In genomic region chr9:114842886-114843285, GRCm38 (mm10) we compare ENCODE assay signal across 9 mouse cellular contexts. TPM values are rescaled to one million over a fixed set of nuclear protein-coding genes. Genes with fewer than 3 reads are reported as not detected.
A peak's percentile ranks its signal among the peaks of the same experiment; 100 is the strongest.
DNase-seq lines count a peak whose midpoint lies in the region; ATAC-seq and TF ChIP-seq lines count a peak whose summit lies in the region.
"Had no signal": no experiment of that assay in that cellular context is flagged by ENCODE, and none has a peak within 500 bp of the region (broad histone marks: within the 10 kb centered on the region; RNA-seq: fewer than 3 reads in every experiment).

No protein-coding gene starts in this region.

- no peaks in the 10 kb centered on the region for H3K36me3 ChIP-seq in ES-Bruce4 (ENCODE audit: control insufficient read depth, insufficient read depth, low read length, poor library complexity, severe bottlenecking)
- no peaks in the 10 kb centered on the region for H3K36me3 ChIP-seq in embryonic facial prominence, embryonic 13.5 days
- H3K36me3 ChIP-seq in limb, embryonic 10.5 days = no peaks in the 10 kb centered on the region
- H3K36me3 ChIP-seq in midbrain, embryonic 12.5 days = no peaks in the 10 kb centered on the region

- no peak for TF ChIP-seq CTCF in ES-Bruce4 (IDR thresholded peaks at IDR 0.05; ENCODE audit: low read depth, low read length)

- no peak for ATAC-seq in embryonic facial prominence, embryonic 13.5 days (ENCODE audit: insufficient number of reproducible peaks, insufficient read depth, low FRiP score, low TSS enrichment, low read depth)
- ATAC-seq in midbrain, embryonic 12.5 days (ENCODE audit: low FRiP score, low read depth) = no peak

- no peak for TF ChIP-seq EP300 in ES-Bruce4 (IDR thresholded peaks at IDR 0.05; ENCODE audit: insufficient read depth, low read depth, low read length)

- peak; percentile 35 to 52 for DNase-seq in heart, postnatal 14 days
- peak; percentile 37 for DNase-seq in limb, embryonic 10.5 days (ENCODE audit: low spot score)
- no peak for DNase-seq in cerebellum, postnatal 10 days
- no peak for DNase-seq in left cerebral cortex, postnatal 4 days
- DNase-seq in layer of hippocampus, adult 11-12 months (ENCODE audit: low spot score) = no peak

- no peaks in the 10 kb centered on the region for H3K9me3 ChIP-seq in ES-Bruce4 (replicated peaks; ENCODE audit: control insufficient read depth, insufficient read depth, low read length, poor library complexity, severe bottlenecking)
- no peaks in the 10 kb centered on the region for H3K9me3 ChIP-seq in embryonic facial prominence, embryonic 13.5 days
- H3K9me3 ChIP-seq in limb, embryonic 10.5 days (replicated peaks) = no peaks in the 10 kb centered on the region
- H3K9me3 ChIP-seq in midbrain, embryonic 12.5 days = no peaks in the 10 kb centered on the region

- intact Hi-C loops in heart, postnatal 14 days (cut with DNase I) = loop anchor here (5.0 kb wide), 1 partner anchor 46 kb away; no protein-coding TSS in a partner anchor
- intact Hi-C loops in left cerebral cortex, postnatal 4 days (cut with DNase I) = no loop called here

- no peak overlapping the region for H3K27ac ChIP-seq in ES-Bruce4 (ENCODE audit: insufficient read depth, low read length)
- H3K27ac ChIP-seq in embryonic facial prominence, embryonic 13.5 days = no peak overlapping the region
- H3K27ac ChIP-seq in limb, embryonic 10.5 days = no peak overlapping the region
- no peak overlapping the region for H3K27ac ChIP-seq in midbrain, embryonic 12.5 days (replicated peaks)

- peak overlapping the region; percentile 95 for H3K4me2 ChIP-seq in embryonic facial prominence, embryonic 13.5 days
- H3K4me2 ChIP-seq in midbrain, embryonic 12.5 days (replicated peaks) = peak overlapping the region; percentile 97

- no peaks in the 10 kb centered on the region for H3K4me1 ChIP-seq in ES-Bruce4 (ENCODE audit: control insufficient read depth, insufficient read depth, low read length)
- H3K4me1 ChIP-seq in embryonic facial prominence, embryonic 13.5 days = peaks cover 11% of the 10 kb centered on the region; the same call in 1 of the 2 replicates
- H3K4me1 ChIP-seq in limb, embryonic 10.5 days = peaks cover 24% of the 10 kb centered on the region
- H3K4me1 ChIP-seq in midbrain, embryonic 12.5 days = peaks cover 8% of the 10 kb centered on the region

- 32% methylated on average over 9 of the region's 9 CpGs for WGBS in embryonic facial prominence, embryonic 13.5 days
- 25% methylated on average over 9 of the region's 9 CpGs for WGBS in limb, embryonic 10.5 days
- 27% methylated on average over 9 of the region's 9 CpGs for WGBS in midbrain, embryonic 12.5 days

- H3K27me3 ChIP-seq in ES-Bruce4 (ENCODE audit: control insufficient read depth, insufficient read depth, low read length, poor library complexity, severe bottlenecking) = no peaks in the 10 kb centered on the region
- H3K27me3 ChIP-seq in embryonic facial prominence, embryonic 13.5 days = peaks cover 37% of the 10 kb centered on the region
- H3K27me3 ChIP-seq in limb, embryonic 10.5 days (ENCODE audit: low read depth, poor library complexity, severe bottlenecking) = peaks cover 39% of the 10 kb centered on the region
- H3K27me3 ChIP-seq in midbrain, embryonic 12.5 days = peaks cover 48% of the 10 kb centered on the region
- H3K27me3 ChIP-seq: Patski had no signal

- H3K9ac ChIP-seq in ES-Bruce4 (ENCODE audit: low read depth, poor library complexity, severe bottlenecking) = no peak overlapping the region
- H3K9ac ChIP-seq in embryonic facial prominence, embryonic 13.5 days = no peak overlapping the region
- H3K9ac ChIP-seq in midbrain, embryonic 12.5 days (replicated peaks) = no peak overlapping the region

- H3K4me3 ChIP-seq in ES-Bruce4 (ENCODE audit: low read depth, low read length) = 0 out of 2 replicates have a peak overlapping the region, but pooled peaks have one; percentile 86
- peak overlapping the region; percentile 62 for H3K4me3 ChIP-seq in embryonic facial prominence, embryonic 13.5 days
- H3K4me3 ChIP-seq in limb, embryonic 10.5 days = peak overlapping the region; percentile 64
- peak overlapping the region; percentile 62 for H3K4me3 ChIP-seq in midbrain, embryonic 12.5 days

- TF ChIP-seq POLR2A in ES-Bruce4 (IDR thresholded peaks at IDR 0.05; ENCODE audit: insufficient read depth, low read length) = no peak

RNA-seq across cellular contexts. Expression of gene Cmtm8, which starts 1.1 kb away (rescaled TPM):
- polyA plus RNA-seq in ES-Bruce4 (2011; ENCODE audit: insufficient read depth, insufficient read length, low read depth, missing spikeins) = 7.8 and 8.2 TPM in 2 replicates
- polyA plus RNA-seq in embryonic facial prominence, embryonic 13.5 days (2015; fragmentation: Nextera tagmentation; extraction: Ambion mirVana) = 13.2 and 19.2 TPM in 2 replicates
- total RNA-seq in heart, postnatal 14 days (2021) = 10 to 100 TPM; 12.8 to 15.0 TPM
- 13.9 and 14.4 TPM in 2 replicates for polyA plus RNA-seq in limb, embryonic 10.5 days (2016; fragmentation: Nextera tagmentation; extraction: Ambion mirVana)
- polyA plus RNA-seq in midbrain, embryonic 12.5 days (2016; fragmentation: Nextera tagmentation; extraction: Ambion mirVana) = 13.2 and 14.9 TPM in 2 replicates
- total RNA-seq in left cerebral cortex, postnatal 4 days (2021) = 1 to 10 TPM; 1.3 to 2.7 TPM

Comparison
In these comparisons a context has a peak if more than half of its experiments do, and no peak if none do; other contexts are left out.
1. DNase-seq: peak in heart, postnatal 14 days (2 of 2) and limb, embryonic 10.5 days (single experiment); none in cerebellum, postnatal 10 days (0 of 2), left cerebral cortex, postnatal 4 days (single experiment) and layer of hippocampus, adult 11-12 months (single experiment).
2. Peak in every context shown above with its lines, with median percentiles within 50 percentile points of each other: H3K4me3 ChIP-seq.